Mouse (Mus musculus) kidney, postnatal 4 days (tissue): ENCODE measurements at regions not wholly inside any gene's neighbourhood (a gene's known extent, or its start where the extent isn't known, plus 50 kb on each side); places are given as distances from the start of the nearest gene placed in this dataset.
"Not testable (repeated sequence)": the region's sequence is repeated elsewhere in the genome, so short reads cannot be mapped to it uniquely, and the experiment has no call there.

Experiments used
- DNase-seq, 2 experiments: peaks; one replicate each; pipeline ENCODE4 v3.0.0; 2021; ENCODE audit warnings: mixed read lengths in 2 of 2

DNA sequence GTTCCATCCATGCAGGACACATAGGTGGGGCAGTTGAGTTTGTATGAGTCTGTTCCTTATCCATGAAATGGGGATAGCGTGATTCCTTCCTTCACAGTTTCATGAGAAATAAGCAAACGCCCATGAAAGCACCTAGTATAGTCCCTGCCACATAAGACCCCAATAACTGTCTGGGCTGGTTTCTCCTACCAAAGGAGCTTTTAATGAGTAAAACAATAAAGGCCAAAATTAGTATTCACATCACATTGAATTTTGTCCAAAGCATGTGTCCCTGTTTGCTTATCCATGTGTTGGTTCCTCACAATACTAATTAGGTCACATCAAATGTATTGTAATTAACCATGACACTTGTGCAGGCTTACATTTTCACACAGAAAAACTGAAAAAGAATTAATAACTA is 221.3 kb downstream of the Prdm13 start:
- no peak for DNase-seq

DNA sequence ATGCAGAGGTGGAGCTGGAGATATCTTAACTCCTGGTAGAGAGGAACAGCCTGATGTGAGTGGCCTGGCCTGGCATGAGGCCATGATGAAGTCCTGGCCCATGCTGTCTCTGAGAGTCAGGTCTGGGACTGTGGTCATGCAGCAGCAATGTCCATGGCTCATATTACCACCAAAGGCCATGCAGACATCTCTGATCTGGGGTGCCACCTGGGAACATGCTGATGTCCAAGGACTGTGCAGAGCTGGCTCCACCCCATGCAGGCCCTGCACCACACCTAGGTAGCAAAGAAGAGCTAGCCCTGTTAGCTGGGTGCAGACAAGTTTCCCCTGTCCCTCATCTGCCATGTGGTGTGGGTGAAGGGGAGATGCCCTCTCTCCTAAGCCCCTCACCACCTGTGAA is 244.5 kb downstream of the Prdm13 start:
- no peak for DNase-seq

DNA sequence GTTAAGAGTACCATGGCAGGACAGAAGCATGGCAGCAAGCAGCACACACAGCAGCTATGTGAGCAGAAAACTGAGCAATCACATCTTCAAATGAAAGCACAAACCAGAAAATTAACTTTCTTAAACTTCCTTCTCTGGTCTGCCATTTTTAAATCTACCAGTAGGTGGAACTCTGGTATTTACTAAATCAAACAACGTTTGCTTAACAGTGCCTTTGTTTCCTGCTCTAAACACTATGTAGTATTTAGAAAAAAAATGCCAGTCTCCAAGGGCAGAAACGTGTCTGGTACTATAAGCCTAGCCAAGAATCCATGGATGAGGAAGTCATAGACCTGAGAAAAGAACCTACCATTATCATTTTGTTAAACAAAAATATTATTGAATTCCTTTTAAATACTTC is 249.1 kb downstream of the Prdm13 start:
- DNase-seq, result no peak

DNA sequence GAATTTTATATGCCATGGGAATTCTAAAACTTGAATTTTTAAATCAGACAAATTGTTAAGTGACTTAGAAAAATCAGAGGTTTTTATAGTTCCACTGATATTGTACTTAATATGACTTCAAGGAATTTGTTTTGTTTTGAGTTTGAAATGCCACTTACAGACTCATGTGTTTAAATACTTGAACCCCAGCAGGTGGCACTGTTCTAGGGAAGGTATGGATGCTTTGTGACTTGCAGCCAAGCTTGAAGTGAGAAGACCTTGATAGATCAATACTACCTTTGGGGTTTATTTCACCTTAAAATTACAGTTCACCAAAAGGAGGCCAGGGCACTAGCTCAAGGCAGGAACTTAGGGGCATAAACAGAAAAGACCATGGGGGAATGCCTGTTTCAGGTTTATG is 277.9 kb downstream of the Prdm13 start:
- DNase-seq, result no peak

DNA sequence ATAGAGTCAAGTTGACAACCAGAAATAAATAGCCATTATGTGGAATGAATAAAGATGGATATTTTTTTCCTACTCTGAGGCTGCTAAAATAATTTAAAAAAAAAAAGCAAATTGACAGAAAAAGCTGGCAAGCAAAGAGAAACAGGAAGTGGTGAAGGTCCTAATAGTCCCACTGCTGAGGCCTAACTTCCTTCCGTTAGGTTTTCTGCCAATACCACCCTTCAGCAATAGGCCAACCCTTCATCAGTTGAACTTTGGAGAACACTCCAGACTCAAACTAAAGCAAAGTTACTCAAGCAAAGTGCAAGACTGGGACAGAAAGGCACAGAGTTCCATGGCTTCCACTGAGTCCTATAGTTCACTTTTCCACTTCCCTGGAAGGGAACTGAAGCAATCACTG is 316.4 kb downstream of the Prdm13 start:
- no peak for DNase-seq

DNA sequence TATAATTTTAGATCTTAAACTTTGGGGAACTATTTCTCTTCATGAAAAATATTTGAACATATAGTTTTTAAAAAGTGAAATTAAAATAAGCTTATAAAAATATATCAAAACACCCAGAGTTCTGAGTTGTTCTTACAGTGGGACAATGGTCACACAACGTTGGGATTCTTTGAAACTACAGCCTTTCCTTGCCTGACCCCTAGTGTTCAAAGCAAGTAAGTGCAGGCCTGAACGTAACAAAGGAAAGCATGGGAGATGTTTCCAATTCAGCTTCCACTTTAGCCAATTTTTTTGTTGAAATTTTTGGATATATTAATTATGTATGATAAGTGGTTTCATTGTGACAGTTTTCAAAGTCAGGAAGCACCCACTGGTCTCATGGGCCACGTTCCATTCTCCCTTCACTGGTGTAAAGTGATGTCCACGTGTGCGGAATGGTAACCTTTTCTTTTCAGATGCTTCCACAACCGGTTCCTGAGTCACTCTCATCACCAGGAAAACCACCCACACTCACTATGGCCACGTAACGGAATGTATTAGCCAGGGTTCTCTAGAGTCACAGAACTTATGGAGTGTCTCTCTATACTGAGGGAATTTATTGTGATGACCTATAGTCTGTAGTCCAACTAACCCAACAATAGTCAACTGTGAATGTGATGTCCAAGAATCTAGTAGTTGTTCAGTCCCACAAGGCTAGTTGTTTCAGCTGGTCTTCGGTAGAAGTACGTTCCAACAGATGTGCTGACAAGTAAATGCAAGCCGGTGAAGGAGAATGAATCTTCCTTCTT is 317.3 kb downstream of the Prdm13 start:
- peak; percentile 5 for DNase-seq

DNA sequence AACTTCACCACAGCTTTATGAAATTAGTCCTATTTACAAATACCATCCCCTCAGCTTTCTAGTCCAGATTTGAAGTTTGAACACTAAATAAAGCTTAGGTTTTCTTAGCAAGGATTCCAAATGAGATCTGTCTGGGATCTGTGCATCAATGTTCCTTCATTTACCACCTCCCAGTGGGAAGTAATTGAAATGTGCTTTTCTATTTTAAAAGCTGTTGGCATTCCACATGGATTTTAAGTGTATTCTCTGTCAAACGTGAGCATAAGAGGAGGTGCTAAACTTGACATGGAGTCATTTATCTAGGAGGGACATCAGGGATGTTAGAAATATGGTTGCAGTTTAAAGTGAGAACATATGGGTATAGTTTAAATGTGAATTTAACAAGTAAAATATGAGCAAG is 364.0 kb downstream of the Prdm13 start:
- no peak for DNase-seq

DNA sequence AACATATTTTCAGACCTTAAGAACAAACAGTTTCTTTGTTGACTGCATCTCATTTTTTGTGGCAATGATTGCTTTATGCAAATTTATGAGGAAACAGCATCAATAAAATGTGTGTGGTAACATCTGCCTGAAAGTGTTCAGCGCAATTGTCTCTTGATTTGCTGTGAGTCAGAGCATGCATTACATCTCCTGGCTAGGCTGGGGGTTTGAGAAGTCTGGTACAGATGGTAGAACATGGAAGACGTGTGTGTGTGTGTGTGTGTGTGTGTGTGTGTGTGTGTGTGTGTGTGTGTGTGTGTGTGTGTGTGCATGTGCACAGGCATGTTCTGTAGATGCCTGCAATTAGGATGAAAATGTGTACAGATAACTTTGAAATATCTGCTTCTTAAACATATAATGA is 376.5 kb downstream of the Prdm13 start:
- not testable (repeated sequence) for DNase-seq

DNA sequence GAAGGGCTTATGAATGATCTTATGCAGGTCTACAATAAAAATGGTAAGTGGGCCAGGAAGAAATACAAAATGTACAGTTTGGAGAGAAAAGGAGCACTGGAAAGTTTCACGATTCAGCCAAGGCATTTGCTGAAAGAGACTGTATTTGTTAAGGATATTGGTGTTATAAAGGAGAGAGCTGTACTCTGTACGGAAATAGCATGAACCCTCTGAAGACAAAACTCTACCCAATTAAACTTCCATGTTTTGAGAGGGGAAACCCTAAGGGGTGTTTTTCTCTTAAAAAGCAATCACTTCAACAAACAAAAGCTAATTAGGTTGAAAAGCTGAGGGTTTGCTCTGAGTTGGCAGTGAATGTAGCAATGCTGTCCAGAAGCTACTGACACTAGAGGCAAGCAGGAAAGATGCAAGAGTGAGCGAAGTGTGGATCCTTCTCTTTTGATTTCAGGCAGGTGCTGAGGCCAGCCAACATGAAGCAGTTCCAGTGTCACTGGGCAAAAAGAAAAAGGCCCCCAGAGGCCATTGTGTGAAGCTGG is 378.2 kb downstream of the Prdm13 start:
- no peak for DNase-seq

DNA sequence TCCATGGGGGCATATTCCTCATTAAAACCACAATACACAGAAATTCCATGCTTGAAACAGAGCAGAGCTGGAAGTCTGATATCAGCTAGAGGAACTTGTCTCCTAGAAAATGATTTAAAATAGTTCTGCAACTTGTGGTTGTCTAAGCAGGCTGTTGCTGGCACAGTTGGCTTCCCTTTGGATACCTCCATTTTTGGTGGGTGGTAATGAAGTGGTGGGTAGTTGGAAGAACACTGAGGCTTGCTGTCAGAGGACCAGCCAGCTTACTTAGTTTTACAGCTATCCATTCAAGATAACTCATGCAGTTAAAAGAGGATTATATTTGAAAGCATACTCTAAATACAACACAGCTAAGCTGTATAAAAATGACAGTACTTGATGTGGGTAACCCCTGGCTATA is 385.6 kb downstream of the Prdm13 start:
- no peak for DNase-seq

DNA sequence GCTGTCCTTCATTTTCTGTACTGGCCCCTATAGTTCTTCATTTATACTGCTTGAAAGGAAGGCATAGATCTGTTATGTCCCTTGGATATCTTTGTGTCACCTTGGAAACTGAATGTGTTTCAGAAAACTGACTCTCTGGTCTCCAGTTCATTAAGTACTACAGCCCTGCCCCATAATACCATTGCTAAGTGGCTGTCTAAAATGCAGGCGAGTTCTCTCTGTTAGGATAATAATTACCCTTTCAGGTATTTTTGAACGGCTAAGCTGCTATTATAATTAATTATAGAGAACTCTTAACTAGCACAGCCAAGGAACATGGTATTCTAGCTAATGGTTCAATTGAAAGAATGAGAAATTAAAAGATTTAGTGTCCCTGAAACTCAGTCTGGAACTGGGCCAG is 418.5 kb downstream of the Prdm13 start:
- no peak for DNase-seq

DNA sequence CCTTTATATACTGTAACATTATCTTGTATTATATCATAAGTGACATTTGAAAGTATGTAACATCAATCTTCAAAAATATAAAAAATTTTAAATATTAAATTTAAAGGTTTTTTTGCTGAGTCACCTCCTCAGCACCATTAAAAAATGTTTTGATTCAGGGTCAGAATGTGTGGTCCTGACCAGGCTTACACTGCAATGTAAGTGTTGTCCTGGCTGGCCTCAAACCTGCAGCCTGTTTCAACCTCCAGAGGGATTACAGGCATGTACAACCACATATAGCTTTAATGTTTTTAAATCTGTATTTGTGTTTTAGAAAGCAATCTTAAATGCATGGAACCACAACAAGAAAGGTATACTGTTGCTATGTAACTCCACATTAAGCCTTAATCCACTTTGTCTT is 418.9 kb downstream of the Prdm13 start:
- no peak for DNase-seq

DNA sequence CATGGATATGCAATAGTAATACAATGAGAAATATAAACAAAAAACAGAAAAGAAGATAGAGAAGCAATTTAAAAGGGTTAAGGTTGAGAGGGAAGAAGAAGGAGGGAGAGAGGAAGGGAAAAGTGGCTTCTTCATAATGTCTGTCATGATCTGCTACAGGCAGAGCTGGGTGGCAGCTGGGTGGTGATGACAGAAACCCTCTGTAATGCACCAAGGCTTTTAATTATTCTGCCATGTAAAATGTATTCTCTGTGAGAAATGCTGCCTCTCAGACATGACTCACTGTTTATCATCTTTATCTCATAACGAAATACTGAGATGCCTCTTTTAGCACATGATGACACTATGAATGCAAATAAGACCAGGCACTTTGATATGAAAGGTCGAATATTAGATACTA is 435.4 kb downstream of the Prdm13 start:
- DNase-seq, result no peak

DNA sequence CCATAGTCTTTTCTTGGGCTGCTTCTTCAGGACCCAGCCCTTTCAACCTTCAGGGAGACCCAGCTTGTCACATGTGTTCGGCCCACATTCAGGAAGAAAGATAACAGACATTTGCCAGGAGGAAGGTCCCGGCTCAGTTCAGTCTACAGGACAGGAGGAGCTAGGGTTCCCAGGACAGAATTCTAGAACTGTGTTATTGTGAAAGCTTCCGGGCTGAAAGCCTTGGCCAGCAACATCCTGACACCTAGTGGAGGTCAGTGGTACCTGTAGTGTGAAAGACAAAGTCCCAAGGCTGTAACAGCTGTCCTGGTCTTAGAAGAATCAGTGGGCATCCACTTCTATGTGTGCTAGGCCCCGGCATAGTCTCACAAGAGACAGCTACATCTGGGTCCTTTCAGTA is 463.1 kb downstream of the Prdm13 start:
- DNase-seq, result peak; percentile 60 to 69

DNA sequence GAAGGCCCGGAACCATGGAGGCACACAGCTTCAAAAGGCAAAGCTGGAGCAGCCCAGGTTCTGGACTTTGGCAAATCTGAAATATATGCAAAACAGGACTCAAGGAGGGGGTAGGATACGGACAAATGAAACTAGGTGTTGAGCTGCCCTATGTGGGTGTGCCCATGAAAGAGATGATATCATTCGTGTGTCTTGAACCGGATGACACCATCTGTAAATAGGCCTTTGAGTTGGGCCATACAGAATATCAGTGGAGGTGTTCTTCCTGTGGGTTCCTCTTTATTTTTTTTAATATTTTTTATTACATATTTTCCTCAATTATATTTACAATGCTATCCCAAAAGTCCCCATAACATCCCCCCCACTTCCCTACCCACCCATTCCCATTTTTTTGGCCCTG is 478.1 kb downstream of the Prdm13 start:
- DNase-seq, result no peak

DNA sequence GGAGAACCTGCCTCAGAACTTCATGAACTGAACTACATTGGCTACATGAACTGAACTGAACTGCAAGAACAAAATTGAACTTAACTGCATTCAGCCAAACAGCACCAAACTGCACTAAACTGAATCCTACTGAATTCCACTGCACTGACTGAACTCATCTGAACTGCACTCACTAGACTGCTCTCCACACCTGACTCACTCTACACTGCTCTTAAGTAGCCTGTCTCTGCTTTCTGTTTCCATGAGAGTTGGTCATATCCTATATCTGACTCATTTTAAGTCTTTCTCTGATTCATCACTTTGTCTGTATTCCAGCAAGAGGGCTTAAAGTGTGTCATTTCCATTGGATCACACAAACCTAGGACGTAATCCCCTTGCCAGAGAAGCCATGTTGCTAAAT is 490.1 kb downstream of the Prdm13 start:
- DNase-seq, result no peak

DNA sequence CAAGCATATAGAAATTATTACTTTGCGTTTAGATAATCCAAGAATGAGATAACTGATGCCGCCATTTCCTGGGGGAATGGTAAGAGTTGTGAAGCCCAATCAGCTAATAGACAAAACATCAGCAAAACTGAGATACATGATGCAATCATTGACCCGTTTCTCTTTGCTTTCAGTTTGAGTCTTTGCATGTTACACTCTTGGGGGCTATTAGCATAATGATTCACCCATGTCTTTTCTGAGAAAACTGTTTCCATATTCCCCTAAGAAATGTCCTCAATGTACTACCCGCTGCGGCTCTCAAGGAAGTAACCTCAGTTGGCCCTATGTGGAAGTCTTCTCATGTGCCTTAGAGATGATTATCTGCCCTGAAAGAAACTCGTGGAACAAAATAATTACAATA is 512.0 kb downstream of the Prdm13 start:
- no peak for DNase-seq

DNA sequence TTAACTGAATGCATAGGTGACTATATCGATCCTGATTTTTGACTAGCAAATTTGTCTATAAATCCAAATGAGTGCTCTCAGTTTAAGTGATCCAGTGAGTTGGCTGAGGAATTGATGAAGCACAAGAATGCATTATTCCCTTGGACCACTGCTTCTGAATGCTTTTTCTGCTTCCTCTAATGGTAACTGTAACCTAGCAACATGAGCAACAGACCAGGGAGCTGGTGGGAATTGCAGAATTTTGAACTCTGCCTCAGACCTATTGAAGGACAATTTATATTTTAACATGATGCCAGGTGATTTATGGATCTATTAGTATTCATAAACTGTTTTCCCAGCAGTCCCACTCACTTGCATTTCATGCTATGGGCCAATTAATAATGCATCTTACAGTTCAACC is 512.7 kb downstream of the Prdm13 start:
- DNase-seq, result no peak

DNA sequence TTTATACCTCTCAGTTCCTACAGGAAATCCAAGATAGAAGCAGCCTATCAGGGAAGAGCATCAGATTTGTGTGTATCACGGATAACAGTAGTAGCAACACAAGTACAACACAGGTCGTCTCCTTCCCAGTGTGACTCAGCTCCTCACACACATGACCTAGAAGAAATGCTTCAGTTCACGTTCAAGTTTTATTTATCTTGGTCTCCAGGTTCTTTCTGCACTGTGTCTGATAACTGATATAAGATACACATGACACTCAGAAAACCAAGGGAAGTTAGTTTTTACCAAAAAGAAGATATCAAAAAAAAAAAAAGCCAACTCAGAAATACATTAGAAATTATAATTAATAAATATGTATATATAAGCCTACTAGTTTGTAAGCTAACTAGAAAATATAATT is 515.0 kb downstream of the Prdm13 start:
- no peak for DNase-seq

DNA sequence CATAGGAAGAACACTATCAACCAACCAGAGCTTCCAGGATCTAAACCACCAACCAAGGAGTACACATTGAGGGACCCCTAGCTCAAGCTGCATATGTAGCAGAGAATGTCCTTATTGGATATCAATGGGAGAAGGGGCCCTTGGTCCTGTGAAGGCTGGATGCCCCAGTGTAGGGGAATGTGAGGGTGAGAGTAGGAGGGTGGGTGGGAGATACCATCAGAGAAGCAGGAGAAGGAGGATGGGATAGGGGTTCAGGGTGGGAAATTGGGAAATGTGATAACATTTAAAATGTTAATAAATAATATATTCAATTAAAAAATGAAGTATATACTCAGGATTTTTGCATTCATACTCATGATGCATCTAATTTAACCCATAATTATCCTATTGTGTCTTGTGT is 523.6 kb downstream of the Prdm13 start:
- no peak for DNase-seq

DNA sequence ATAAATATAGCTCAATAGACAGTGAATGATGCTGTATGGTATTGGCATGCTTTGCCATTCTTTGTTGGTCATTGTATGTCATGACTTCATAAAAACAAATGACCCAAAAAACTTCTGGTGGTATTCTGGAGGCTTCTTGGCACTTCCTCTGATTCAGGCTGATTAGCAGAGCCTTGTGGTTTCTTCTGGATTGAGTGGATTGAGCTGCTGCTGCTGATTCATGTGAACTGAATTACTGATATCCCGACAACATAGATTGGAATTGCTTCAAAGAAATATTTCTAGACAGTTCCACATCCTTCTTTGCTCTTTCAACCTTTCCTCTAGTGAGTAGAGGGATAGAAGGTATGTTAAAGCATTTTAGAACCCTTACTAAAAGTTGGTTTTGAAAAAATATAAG is 559.9 kb downstream of the Prdm13 start:
- no peak for DNase-seq

DNA sequence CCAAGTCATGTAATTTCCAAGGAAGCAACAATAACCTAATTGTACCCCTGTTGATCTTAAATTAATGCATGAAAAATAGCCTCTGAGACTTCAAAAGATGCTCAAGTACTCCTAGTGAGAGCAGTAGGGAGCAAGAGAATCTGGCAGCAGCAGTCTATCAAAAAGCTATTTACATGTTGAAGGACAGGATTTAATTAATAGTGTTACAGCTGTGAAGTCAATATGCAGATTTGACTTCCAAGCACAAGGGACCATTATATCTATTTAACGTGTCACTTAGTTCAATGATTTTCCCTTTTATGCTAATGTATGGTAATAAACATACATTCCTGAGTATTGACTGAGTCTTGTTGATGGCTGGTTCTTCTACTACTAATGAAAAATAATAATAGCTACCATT is 590.0 kb downstream of the Prdm13 start:
- DNase-seq, result no peak

DNA sequence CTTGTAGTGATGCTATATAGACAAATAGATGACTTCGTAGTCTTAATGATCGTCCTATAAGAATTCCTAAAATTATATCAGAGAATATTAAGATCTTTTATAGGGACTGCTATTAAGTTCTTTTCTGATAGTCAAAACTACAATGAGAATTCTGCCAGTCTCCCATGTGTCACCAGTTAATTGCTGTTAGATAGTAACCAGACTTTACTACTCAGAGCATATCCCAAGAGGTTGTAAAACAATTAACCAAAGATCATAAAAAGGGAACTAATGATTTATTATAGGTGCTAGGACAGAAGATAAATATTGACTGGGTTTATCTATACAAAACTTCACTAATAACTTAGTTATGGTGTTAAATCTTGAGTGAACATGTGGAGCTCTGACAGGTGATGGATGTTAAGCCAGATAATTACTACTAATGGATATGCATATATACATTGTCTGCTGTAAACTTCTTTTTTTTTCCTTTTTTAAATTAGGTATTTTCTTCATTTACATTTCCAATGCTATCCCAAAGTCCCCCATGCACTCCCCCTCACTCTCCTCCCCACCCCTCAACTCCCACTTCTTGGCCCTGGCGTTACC is 615.5 kb downstream of the Prdm13 start:
- no peak for DNase-seq
